Mouse (Mus musculus): ENCODE measurements around the gene 4931406P16Rik. TPM values are rescaled to one million over a fixed set of nuclear protein-coding genes. Genes with fewer than 3 reads are reported as not detected.
A peak's percentile ranks its signal among the peaks of the same experiment; 100 is the strongest.

4931406P16Rik gene
- total RNA-seq, 2 experiments from 2014 or later, result 35.5 to 52.8 TPM

- ATAC-seq (replicated peaks; ENCODE audit: low FRiP score, poor library complexity, severe bottlenecking), result no peak
Measured at GRCm38 (mm10) chr7:34317901-34318476, 4.6 kb upstream of the 4931406P16Rik start.

- ATAC-seq (replicated peaks; ENCODE audit: low FRiP score, poor library complexity, severe bottlenecking), result peak; percentile 82
Measured at GRCm38 (mm10) chr7:34312786-34313442, 437 bp downstream of the 4931406P16Rik start.

GRCm38 (mm10) chr7:34309186-34309764, 4.1 kb downstream of the 4931406P16Rik start:
- ATAC-seq (replicated peaks; ENCODE audit: low FRiP score, poor library complexity, severe bottlenecking), result no peak

GRCm38 (mm10) chr7:34308586-34308985, 4.8 kb downstream of the 4931406P16Rik start:
- no peak for ATAC-seq (replicated peaks; ENCODE audit: low FRiP score, poor library complexity, severe bottlenecking)

GRCm38 (mm10) chr7:34305454-34305853, 7.9 kb downstream of the 4931406P16Rik start:
- ATAC-seq (replicated peaks; ENCODE audit: low FRiP score, poor library complexity, severe bottlenecking), result no peak

GRCm38 (mm10) chr7:34302651-34303050, 10.7 kb downstream of the 4931406P16Rik start:
- no peak for ATAC-seq (replicated peaks; ENCODE audit: low FRiP score, poor library complexity, severe bottlenecking)

- no peak for ATAC-seq (replicated peaks; ENCODE audit: low FRiP score, poor library complexity, severe bottlenecking)
Measured at GRCm38 (mm10) chr7:34301952-34302351, 11.4 kb downstream of the 4931406P16Rik start.

GRCm38 (mm10) chr7:34298818-34299217, 14.5 kb downstream of the 4931406P16Rik start:
- ATAC-seq (replicated peaks; ENCODE audit: low FRiP score, poor library complexity, severe bottlenecking), result no peak

GRCm38 (mm10) chr7:34296124-34296523, 17.2 kb downstream of the 4931406P16Rik start:
- no peak for ATAC-seq (replicated peaks; ENCODE audit: low FRiP score, poor library complexity, severe bottlenecking)

- ATAC-seq (replicated peaks; ENCODE audit: low FRiP score, poor library complexity, severe bottlenecking), result no peak
Measured at GRCm38 (mm10) chr7:34292633-34293032, 20.7 kb downstream of the 4931406P16Rik start.

GRCm38 (mm10) chr7:34291265-34291664, 22.1 kb downstream of the 4931406P16Rik start:
- no peak for ATAC-seq (replicated peaks; ENCODE audit: low FRiP score, poor library complexity, severe bottlenecking)

- no peak for ATAC-seq (replicated peaks; ENCODE audit: low FRiP score, poor library complexity, severe bottlenecking)
Measured at GRCm38 (mm10) chr7:34290450-34291151, 22.8 kb downstream of the 4931406P16Rik start.

GRCm38 (mm10) chr7:34277656-34278055, 35.7 kb downstream of the 4931406P16Rik start:
- no peak for ATAC-seq (replicated peaks; ENCODE audit: low FRiP score, poor library complexity, severe bottlenecking)

GRCm38 (mm10) chr7:34276066-34276465, 37.3 kb downstream of the 4931406P16Rik start:
- no peak for ATAC-seq (replicated peaks; ENCODE audit: low FRiP score, poor library complexity, severe bottlenecking)

GRCm38 (mm10) chr7:34272465-34272864, 40.9 kb downstream of the 4931406P16Rik start:
- no peak for ATAC-seq (replicated peaks; ENCODE audit: low FRiP score, poor library complexity, severe bottlenecking)

GRCm38 (mm10) chr7:34268463-34268862, 44.9 kb downstream of the 4931406P16Rik start:
- no peak for ATAC-seq (replicated peaks; ENCODE audit: low FRiP score, poor library complexity, severe bottlenecking)

- no peak for ATAC-seq (replicated peaks; ENCODE audit: low FRiP score, poor library complexity, severe bottlenecking)
Measured at GRCm38 (mm10) chr7:34266421-34266820, 46.9 kb downstream of the 4931406P16Rik start.

- no peak for ATAC-seq (replicated peaks; ENCODE audit: low FRiP score, poor library complexity, severe bottlenecking)
Measured at GRCm38 (mm10) chr7:34265876-34266346, 47.4 kb downstream of the 4931406P16Rik start.

GRCm38 (mm10) chr7:34263437-34263836, 49.9 kb downstream of the 4931406P16Rik start:
- no peak for ATAC-seq (replicated peaks; ENCODE audit: low FRiP score, poor library complexity, severe bottlenecking)

GRCm38 (mm10) chr7:34258407-34258806, 54.9 kb downstream of the 4931406P16Rik start:
- ATAC-seq (replicated peaks; ENCODE audit: low FRiP score, poor library complexity, severe bottlenecking), result no peak

Measured in erythroid progenitor cell, adult 5-6 weeks (primary cell).